Mouse (Mus musculus) kidney, postnatal 36 days (tissue): ENCODE results near the gene Gm13539.
A peak's percentile ranks its signal among the peaks of the same experiment; 100 is the strongest.
"Not testable (repeated sequence)": the region's sequence is repeated elsewhere in the genome, so short reads cannot be mapped to it uniquely, and the experiment has no call there.

Experiments
- DNase-seq, 2 experiments: peaks; one replicate each; pipeline ENCODE4 v3.0.0; 2021 to 2022; ENCODE audit warnings: mixed read lengths in 2 of 2

Gene Gm13539

DNA sequence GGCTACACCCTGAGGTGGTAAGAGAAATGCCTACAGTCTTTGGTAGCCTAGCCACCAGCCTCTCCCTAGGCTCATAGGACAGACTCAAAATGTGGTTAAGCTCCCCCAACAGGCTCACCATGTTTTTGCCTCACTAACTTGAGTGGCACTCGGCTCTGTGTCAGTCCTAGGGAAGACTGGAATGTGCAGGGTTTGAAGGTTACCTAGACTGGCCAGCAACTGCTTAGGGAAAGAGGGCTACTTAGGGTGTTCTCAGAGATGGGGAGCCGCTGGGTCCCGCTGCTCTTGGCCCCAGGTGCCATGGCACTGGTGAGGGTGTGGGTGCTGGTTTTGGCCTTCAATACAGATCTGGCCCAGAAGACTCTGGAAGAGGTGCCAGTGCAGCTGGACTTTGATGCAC is at the start of gene Gm13539:
Gene Gm13539 (plus strand): TSS at position 301 of the 400 bp plus-strand sequence.
- no peak for DNase-seq

DNA sequence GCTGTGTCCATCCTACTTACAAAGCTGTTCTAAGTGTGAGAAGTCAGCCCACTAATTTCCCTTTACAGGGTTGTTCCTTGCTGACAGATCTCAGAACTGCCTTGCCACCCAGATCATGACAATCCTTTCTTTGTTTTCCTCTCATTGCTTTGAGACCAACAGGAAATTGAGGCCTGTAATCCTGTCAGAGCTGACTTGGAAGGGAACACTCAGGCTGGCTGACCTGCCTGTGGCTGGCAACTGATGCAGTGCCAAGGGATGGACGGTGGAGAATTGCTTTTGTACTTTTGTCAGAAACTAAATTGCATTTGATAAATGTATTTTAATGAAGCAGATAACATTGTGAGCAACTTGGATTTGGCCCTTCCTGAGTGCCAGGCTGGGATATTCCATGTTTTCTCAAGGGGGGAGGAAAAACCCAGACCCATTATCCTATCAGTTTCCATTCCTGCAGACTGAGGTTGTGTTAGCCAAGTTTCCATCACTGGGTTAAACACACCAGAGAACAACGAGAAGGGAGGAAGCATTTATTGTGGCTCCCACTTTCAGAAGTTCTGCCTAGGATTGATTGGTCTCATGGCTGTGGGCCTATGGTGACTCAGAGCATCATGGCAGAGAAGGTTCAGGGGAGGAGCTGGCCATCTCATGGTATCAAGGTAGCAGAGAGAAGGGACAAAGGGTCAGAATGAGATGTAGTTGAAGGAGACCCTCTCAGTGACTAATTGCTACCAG is 48.7 kb upstream of the Gm13539 start:
- DNase-seq = no peak

DNA sequence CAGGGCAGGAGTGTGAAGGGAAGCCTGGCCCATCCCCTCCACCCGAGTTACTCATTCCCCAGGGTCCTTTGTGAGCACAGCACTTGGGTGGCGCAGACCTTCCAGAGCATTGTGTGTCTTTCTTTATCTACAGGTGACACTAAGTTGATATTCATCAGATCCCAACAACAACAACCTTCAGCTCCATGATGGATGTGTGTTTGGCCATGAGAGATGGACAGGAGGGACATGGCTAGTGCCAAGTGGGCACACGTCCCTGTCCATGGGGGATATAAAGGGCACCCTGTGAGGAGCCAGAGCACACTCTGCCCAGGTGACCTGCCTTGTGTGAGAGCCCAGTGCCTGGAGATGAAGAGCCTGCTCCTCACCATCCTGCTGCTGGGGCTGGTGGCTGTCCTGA is 45.3 kb upstream of the Gm13539 start, which contains the start of gene Obp2b:
Gene Obp2b (plus strand): TSS at position 301 of the 400 bp plus-strand sequence.
- DNase-seq = not testable (repeated sequence)

DNA sequence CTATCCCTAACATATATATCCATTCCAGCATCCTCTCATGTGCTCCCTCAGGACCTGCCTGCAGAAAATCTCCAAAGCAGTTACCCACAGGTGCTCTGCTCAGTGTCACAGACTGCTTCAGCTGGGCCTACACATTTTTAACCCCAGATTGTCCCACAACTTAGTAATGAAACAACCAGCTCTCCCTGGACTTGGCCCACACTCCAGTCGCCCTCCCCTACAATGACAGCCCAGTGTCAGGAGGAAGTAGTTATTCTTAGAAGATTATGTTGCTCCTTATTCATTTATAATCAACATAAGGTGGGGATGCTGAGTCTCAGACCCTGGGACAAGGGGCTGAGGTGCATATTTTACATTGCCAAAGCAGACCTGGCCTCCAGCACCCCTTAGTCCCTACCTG is 40.4 kb upstream of the Gm13539 start:
- no peak for DNase-seq

DNA sequence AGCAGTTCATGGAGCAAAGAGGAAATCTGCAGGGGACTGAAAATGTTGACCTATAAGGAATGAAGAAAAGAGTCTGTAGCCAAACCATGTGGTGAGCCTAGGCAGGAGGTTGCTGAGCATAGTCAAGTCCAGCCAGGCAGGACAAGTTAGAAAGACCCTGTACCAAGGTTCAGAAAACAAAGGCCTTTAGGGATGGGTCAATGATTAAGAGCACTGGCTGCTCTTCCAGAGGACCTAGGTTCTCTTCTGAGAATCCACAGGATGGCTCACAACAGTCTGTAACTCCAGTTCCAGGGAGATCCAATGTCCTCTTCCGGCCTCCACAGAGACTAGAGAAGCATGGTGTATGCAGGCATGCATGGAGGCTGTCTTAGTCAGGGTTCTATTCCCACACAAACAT is 27.9 kb upstream of the Gm13539 start:
- peak; percentile 14 to 18 for DNase-seq

DNA sequence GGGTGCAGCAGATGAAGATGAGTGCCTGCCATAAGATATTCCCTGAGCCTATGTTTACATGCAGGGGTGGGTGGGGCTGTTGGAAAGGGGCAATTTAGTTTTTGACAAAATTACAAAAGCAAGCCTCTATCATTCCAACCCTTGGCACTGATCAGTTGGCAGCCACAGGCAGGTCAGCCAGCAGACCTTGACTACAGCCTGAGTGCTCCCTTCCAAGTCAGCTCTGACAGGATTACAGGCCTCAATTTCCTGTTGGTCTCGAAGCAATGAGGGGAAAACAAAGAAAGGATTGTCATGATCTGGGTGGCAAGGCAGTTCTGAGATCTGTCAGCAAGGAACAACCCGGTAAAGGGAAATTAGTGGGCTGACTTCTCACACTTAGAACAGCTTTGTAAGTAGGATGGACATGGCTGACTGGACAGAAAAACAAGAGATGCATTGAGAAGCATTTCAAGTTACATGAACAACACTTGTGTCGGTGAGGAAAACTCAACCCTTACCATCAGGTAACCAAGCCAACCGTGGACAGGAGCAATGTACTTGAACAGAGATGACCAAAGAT is 23.9 kb upstream of the Gm13539 start:
- no peak for DNase-seq

DNA sequence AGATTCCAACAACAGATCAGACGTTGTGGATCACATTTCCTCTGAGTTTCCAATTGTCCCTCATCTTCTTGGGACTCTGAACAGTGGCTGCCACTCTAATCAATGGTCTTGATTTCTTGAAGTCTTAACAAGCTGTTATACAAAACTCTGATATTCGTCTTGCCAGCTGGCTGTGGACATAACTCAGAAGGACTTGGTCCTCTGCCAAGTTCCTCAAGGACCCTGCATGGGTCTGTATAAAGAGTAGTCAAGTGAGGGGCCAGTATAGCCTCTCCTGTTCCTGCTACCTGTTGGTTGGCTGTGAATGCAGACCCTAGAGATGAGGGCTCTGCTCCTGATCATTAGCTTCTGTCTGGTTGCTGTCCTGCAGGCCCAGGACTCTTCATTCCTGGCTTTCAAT is 16.8 kb upstream of the Gm13539 start, which contains the start of gene Lcn3:
Gene Lcn3 (plus strand): TSS at position 301 of the 400 bp plus-strand sequence.
- DNase-seq = no peak

DNA sequence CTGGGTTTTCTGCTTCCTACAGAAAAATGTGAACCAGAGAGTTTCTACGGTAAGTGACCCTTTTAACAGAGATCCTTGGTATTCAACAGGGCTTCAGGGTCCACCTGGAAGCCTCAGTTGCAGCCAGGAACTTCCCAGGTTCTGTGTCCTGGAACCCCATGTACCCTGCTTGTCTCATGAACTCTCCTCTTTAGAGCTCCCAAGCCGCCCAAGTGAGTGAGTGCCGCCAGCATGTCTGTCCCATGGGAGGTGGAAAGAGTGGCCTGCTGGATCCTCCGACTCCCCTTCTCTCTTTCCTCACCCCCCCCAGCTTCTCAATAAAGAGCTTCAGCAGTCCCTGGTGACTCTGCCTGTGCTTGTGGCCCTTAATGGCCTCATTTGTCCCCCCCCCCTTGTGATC is 14.3 kb upstream of the Gm13539 start:
- no peak for DNase-seq

DNA sequence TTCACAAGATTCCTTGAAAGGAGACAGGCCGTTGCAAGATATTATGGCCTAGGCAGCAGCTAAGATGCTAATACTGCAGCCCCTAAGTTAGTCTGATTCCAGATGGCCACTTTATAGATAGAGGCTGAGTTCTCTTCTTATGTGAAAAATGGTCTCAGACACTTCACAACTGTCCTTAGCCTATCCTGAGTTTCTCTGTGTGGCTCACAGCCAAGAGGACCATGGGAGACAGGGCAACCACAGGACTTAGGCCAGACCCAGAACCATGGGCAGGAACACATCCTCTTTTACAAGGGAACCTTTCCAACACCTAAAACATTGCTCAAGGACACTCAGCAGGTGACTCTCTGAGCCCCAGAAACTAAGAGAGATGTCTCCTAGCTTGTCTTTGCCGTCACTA is 8.6 kb upstream of the Gm13539 start:
- DNase-seq = peak in 1 of 2 experiments; percentile 9

DNA sequence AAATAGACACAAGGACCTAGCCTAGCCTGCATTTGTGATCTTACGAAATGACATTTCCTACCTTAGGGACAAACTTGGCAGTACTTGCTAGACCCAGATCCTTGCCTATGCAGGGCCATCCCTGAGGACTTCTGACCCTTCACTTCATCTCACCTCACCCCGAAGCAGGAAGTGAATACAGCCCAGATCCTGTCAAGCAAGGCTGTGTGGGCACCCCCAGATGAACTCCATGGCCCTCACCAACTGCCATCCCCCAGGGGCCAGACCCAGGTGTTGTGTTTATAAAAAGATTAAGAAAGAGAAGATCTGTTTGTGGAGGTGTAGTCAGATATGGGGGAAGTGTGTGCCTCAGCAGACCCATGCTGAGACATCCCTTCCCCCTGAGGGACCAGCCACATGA is 7.4 kb upstream of the Gm13539 start:
- no peak for DNase-seq

DNA sequence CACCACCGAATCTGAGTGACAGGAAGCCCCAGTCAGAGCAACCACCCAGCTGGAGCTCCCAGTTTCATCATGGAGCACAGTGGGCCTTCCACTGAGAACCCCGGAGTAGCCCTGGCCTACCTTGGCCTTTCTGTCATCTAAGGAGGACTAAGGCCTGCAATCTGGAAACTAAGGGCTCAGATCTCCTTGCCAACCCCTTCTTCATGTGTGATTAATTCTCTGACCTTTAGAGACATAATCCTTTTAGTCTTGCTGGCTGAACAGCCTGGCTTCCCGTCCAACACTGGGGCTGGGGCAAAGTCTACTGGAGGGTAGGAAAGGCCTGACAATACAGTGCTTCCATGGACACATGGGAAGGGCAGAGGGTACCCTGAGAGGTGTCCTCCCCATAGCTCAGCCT is 6.1 kb upstream of the Gm13539 start:
- peak; percentile 3 to 41 for DNase-seq

DNA sequence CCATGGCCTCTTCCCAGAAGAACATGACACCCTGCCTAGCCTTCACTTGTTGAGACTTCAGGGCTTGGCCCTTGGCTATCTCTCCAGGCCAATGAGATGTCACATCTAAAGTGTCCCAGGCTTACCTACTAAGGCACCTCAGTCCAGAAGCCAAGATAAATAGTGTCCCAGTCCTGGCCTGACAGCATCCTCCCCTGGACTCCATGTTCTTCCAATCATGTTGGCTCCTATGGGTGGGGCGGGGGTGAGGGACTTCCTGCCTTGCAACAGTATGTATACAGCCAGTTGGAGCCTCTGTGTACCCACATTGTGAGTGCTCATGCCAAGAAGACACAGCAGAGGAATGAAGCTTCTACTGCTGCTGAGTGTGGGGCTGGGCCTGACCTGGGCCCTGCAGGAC is 5.3 kb upstream of the Gm13539 start, which contains the start of gene Lcn11:
Gene Lcn11 (plus strand): TSS at position 301 of the 400 bp plus-strand sequence.
- no peak for DNase-seq

DNA sequence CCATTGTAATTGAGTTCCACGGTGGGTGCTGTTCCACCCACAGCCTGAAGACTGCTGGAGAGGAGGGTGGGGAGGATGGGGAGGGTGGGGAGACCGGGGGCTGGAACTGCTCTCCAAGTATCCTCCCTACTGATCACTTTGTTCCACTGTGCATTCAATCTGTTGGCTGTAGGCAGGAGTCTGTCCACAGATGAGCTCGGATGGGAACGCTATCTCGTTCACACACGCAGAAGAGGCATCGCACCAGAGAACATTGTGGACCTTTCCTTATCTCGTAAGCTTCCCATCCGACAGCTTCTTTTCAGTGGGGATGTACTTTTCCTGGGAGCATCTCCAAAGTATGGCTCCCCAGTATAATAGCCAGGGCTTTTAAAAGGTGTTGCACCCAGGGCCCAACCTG is 3.0 kb upstream of the Gm13539 start:
- no peak for DNase-seq

DNA sequence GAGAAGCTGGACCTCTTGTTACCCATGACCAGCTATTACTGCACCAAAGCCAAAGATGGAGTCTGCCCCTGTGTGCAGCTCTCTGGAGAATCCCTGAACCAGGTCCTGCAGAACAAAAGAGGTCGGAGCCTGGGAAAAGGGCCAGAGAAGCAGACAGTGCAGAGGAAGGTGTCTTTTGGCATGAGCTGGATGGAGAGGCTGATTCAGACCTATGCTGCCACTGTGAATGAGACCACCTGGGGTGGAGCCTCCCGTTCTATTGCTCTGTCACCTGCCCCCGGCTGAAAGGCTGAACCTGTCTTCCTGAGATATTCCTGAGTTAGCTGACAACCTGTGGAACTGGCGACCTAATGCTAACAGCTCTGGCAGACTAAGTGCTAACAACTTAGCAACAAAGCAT is 1.1 kb upstream of the Gm13539 start:
- no peak for DNase-seq

DNA sequence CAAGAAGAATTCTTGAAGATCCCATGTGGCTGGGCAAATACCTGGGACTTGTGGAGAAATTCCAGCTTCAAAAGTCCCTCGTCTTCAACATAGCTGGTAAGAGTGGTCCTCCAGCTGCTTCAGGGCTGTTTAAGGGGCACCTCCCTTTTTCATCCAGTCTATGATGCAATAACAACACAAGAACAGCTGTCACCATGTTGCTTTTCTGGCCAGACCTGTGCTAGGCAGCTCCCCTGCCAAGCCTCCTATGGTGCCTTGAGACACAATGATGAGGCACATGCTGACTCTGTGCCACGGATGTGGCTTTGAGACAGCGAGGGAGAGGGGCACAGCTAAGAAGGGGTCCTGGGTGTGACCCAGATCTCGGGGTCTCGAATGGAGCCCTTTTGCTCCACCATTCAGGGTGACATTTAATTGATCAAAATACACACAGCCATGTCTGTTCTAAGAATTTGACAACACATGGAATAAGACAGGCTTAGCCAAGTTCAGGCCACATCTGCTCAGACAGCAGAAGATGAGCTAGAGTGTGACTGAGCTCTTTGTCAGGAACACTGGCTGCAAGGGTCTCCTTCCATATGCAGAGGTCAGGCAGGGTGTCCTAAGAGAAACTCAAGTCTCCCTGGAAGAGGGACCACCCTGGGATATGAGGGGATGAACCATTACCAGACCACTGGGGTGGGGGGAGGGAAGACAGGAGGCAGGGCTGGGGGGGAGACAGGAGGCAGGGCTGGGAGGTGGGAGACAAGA is 3.7 kb downstream of the Gm13539 start:
- DNase-seq = no peak

DNA sequence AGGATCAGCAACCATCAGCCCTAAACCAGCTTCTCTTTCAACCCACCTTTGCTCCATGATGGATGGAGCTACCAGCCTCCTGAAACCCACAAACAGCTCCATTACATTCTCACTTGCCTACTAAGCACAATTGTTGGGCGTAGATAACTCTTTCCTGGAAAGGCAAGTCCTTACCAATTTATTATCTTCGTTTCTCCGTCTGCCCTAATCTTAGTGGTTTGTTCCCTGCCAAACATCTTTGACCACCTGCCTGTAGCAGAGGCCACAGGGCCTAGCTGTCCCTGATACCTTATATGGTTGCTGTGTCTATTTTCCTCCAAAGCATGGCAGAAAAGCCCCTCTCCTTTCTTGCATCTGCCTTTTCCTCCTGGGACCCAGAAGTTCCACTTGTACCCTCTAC is 7.0 kb downstream of the Gm13539 start:
- no peak for DNase-seq

DNA sequence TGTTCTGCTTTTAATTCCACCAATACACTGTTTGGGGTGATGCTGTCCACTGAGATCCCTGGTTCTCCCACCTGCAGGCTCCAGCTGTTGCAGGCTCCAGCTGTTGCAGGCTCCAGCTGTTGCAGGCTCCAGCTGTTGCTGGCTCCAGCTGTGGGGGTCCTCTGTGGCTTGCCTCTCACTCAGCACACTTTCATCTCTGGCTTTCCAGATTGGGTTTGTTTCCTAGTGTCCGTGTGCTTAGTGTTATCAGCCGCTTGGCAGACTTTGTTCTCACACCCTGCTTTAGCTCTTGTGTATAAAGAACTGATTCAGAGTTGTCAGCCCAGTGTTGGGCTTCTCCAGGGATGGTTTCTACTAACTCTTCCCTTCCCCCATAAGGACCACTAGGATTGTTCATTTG is 15.6 kb downstream of the Gm13539 start:
- no peak for DNase-seq

DNA sequence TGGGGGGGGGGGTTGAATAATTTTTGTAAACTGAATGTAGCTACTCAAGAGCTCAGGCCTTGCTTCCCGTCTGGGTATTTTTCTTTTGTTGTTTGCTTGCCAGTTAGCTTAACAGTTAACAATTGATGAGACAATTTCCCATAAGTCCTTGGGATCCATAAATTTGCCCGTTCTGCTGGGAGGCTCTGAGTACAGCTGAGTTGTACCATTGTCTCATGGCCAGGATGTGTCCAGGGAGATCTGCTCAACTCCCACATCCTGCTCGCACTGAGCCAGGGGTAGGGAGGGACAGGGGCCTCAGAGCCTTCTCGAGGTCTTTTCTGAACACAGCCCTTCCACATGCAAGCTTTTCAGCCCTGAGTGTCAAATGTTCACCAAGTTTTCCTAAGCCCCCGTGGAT is 16.0 kb downstream of the Gm13539 start:
- DNase-seq = no peak

DNA sequence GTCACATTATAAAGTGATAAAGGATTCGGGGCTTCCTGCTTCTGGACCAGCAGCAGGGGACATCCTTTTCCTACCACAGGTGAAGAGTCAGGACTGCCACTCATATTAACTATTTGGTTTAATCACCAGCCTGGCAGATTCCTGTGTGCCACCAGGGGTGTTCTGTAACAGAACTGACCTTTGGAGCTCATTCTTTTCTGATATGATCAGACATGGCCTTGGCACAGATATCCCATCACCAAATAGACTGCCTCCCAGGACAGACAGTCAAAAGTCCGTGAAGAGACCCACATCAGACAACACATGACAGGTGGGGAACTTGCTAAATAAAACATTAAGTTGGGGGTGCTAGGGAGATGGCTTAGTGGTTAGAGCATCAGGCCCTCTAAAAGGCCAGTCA is 29.7 kb downstream of the Gm13539 start:
- no peak for DNase-seq

DNA sequence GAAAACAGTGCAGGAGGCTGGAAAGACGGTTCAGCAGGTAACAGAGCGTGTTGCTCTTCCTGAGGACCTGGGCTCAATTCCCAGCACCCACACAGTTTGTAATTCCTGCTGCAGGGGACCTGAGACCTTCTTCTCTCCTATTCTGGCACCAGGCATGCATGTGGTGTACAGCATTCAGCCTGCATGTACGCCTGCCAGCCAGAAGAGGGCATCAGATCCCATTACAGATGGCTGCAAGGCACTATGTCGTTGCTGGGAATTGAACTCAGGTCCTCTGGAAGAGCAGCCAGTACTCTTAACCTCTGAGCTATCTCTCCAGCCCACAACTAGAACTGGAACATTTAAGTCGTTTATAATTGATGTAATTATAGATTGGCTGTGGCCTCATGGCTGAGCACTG is 31.3 kb downstream of the Gm13539 start:
- no peak for DNase-seq

DNA sequence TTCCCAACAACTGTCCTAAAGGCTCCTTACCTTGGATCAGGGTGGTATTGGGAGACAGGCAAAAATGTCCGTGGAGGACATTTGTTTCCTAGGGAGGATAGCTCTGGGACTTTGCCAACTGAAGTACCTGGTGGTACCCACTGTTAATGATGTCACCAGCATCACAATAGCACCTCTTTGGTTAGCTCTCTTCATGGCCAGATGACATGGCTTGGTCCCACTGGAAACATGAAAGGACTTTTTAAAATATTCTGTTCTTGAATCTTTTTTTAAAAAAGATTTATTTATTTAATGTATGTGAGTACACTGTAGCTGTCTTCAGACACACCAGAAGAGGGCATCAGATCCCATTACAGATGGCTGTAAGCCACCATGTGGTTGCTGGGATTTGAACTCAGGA is 33.7 kb downstream of the Gm13539 start, which contains the start of gene Glt6d1:
Gene Glt6d1 (minus strand): TSS at position 101 of the 400 bp plus-strand sequence.
- DNase-seq = not testable (repeated sequence)

DNA sequence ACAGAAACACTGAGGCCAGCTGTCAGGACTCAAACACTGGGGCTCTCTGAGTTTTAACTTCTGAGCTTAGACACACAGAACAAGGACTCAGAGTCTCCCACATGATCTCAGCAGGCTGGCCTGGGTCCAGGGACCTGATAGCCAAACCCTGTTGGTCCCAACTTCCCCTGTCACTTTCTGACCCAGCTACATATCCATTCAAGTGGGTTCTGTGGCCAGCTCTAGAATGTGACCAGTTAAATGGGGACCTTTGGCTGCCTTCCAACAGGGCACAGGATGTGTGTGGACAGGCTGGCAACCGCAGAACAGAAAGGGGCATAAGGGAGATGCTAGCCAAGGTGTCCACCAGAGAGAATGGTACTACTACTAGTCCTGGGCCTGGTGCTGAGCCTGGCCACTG is 40.7 kb downstream of the Gm13539 start, which contains the start of gene Lcn9:
Gene Lcn9 (plus strand): TSS at position 348 of the 400 bp plus-strand sequence.
- no peak for DNase-seq

DNA sequence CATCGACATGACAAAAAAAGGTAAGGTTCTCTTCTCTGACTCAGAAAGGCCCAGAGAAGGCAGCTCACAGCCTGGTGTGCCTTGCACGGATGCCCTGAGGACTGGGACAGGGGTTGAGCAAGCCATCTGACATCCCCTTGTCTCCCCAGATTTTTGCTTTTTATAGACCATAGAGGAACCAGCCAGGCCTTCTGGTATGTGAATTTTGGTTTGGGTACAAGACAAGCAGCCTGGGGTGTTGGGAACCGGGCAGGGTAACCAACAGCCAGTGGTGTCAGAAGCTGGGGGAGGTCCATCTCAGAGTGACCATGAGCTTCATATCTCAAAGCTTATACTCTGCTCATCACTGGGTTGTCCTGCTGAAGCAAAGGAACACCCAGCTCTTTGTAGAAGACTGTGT is 42.7 kb downstream of the Gm13539 start:
- no peak for DNase-seq
